Mouse (Mus musculus): ENCODE measurements around the gene Baz2b.

Baz2b gene

GRCm38 (mm10) chr2:60209703-60210651, at the start of gene Baz2b, which contains the start of gene March7:
Baz2b (minus strand) TSS chr2:60209839.
March7 (plus strand) TSS chr2:60209887.
- peak; percentile 76 to 81 for DNase-seq (ENCODE audit: low spot score in 2 of 2)

- DNase-seq (ENCODE audit: low spot score in 2 of 2) = no peak
Measured at GRCm38 (mm10) chr2:60259186-60259585, 49.5 kb upstream of the Baz2b start.

- no peak for DNase-seq (ENCODE audit: low spot score in 2 of 2)
Measured at GRCm38 (mm10) chr2:60256751-60257150, 47.1 kb upstream of the Baz2b start.

- DNase-seq (ENCODE audit: low spot score in 2 of 2) = peak; percentile 9 to 59
Measured at GRCm38 (mm10) chr2:60253506-60253905, 43.9 kb upstream of the Baz2b start.

GRCm38 (mm10) chr2:60252782-60253181, 43.1 kb upstream of the Baz2b start:
- DNase-seq (ENCODE audit: low spot score in 2 of 2) = no peak

- no peak for DNase-seq (ENCODE audit: low spot score in 2 of 2)
Measured at GRCm38 (mm10) chr2:60234506-60234905, 24.9 kb upstream of the Baz2b start.

- no peak for DNase-seq (ENCODE audit: low spot score in 2 of 2)
Measured at GRCm38 (mm10) chr2:60233147-60233546, 23.5 kb upstream of the Baz2b start.

GRCm38 (mm10) chr2:60230361-60230760, 20.7 kb upstream of the Baz2b start:
- no peak for DNase-seq (ENCODE audit: low spot score in 2 of 2)

- DNase-seq (ENCODE audit: low spot score in 2 of 2) = no peak
Measured at GRCm38 (mm10) chr2:60228470-60228869, 18.8 kb upstream of the Baz2b start.

- DNase-seq (ENCODE audit: low spot score in 2 of 2) = no peak
Measured at GRCm38 (mm10) chr2:60223489-60223888, 13.8 kb upstream of the Baz2b start.

- DNase-seq (ENCODE audit: low spot score in 2 of 2) = no peak
Measured at GRCm38 (mm10) chr2:60221954-60222353, 12.3 kb upstream of the Baz2b start.

- no peak for DNase-seq (ENCODE audit: low spot score in 2 of 2)
Measured at GRCm38 (mm10) chr2:60221236-60221635, 11.6 kb upstream of the Baz2b start.

GRCm38 (mm10) chr2:60217620-60218019, 8.0 kb upstream of the Baz2b start:
- DNase-seq (ENCODE audit: low spot score in 2 of 2) = no peak

- DNase-seq (ENCODE audit: low spot score in 2 of 2) = no peak
Measured at GRCm38 (mm10) chr2:60216547-60217153, 7.0 kb upstream of the Baz2b start.

- DNase-seq (ENCODE audit: low spot score in 2 of 2) = no peak
Measured at GRCm38 (mm10) chr2:60214683-60215082, 5.0 kb upstream of the Baz2b start.

- DNase-seq (ENCODE audit: low spot score in 2 of 2) = no peak
Measured at GRCm38 (mm10) chr2:60212488-60212887, 2.8 kb upstream of the Baz2b start.

GRCm38 (mm10) chr2:60210821-60211220, 1.2 kb upstream of the Baz2b start:
- no peak for DNase-seq (ENCODE audit: low spot score in 2 of 2)

- DNase-seq (ENCODE audit: low spot score in 2 of 2) = peak in 1 of 2 experiments; percentile 44
Measured at GRCm38 (mm10) chr2:60209122-60209611, 472 bp downstream of the Baz2b start.

GRCm38 (mm10) chr2:60205795-60206194, 3.8 kb downstream of the Baz2b start:
- no peak for DNase-seq (ENCODE audit: low spot score in 2 of 2)

- DNase-seq (ENCODE audit: low spot score in 2 of 2) = no peak
Measured at GRCm38 (mm10) chr2:60204162-60204561, 5.5 kb downstream of the Baz2b start.

- no peak for DNase-seq (ENCODE audit: low spot score in 2 of 2)
Measured at GRCm38 (mm10) chr2:60203733-60204132, 5.9 kb downstream of the Baz2b start.

- DNase-seq (ENCODE audit: low spot score in 2 of 2) = no peak
Measured at GRCm38 (mm10) chr2:60202900-60203530, 6.6 kb downstream of the Baz2b start.

Measured in frontal cortex, postnatal 36 days (tissue).